Mouse (Mus musculus) bone marrow, adult 2 months (tissue): Measurements from ENCODE around the gene Erich6b.

ENCODE experiments used
- CTCF ChIP-seq: fragments of 200-500 bp; IDR thresholded peaks from 2 replicates; pipeline ENCODE4 v1.5.1; 2011; ENCODE audit warnings: low read length, control low read depth; ENCODE audit not compliant: control insufficient read depth, insufficient read depth
- POLR2A ChIP-seq: fragments of 200-500 bp; IDR thresholded peaks from 2 replicates; pipeline ENCODE4 v1.6.1; 2011; ENCODE audit warnings: low read depth, mild to moderate bottlenecking, control low read depth, low read length, borderline replicate concordance; ENCODE audit not compliant: control insufficient read depth

- TF ChIP-seq CTCF (no peak), POLR2A (no peak)
These were observed 5.1 kb downstream of the Erich6b start for GRCm38 (mm10) chr14:75646968-75647829.
